Mouse (Mus musculus) lung, embryonic 15.5 days (tissue): ENCODE data around the gene Fabp6. TPM values are rescaled to one million over a fixed set of nuclear protein-coding genes. Genes with fewer than 3 reads are reported as not detected.

Experiments used
- ATAC-seq: fragments of 200-750 bp; cut with Nextera tagmentation; 2 replicates; pipeline ENCODE4 v1.8.0; 2017; ENCODE audit warnings: moderate number of reproducible peaks, borderline replicate concordance; ENCODE audit not compliant: low FRiP score, low TSS enrichment; ENCODE audit errors: extremely low read depth
- H3K27ac ChIP-seq: fragments of 300-500 bp; sonication (generic); 2 replicates; pipeline ENCODE4 v1.5.1; 2015; ENCODE audit warnings: moderate library complexity, mild to moderate bottlenecking, inconsistent platforms
- H3K27me3 ChIP-seq: fragments of 300-500 bp; sonication (generic); 2 replicates; pipeline ENCODE4 v1.6.1; 2015; ENCODE audit warnings: inconsistent platforms
- H3K36me3 ChIP-seq: fragments of 300-500 bp; sonication (generic); 2 replicates; pipeline ENCODE4 v1.6.1; 2015; ENCODE audit warnings: inconsistent platforms
- H3K4me1 ChIP-seq: fragments of 300-500 bp; sonication (generic); 2 replicates; pipeline ENCODE4 v1.6.1; 2015; ENCODE audit warnings: inconsistent platforms
- H3K4me2 ChIP-seq: fragments of 300-500 bp; sonication (generic); 2 replicates; pipeline ENCODE4 v1.6.1; 2015; ENCODE audit warnings: inconsistent platforms, mild to moderate bottlenecking, moderate library complexity
- H3K4me3 ChIP-seq: fragments of 300-500 bp; sonication (generic); 2 replicates; pipeline ENCODE4 v1.5.1; 2015; ENCODE audit warnings: mild to moderate bottlenecking, inconsistent platforms
- H3K9ac ChIP-seq: fragments of 300-500 bp; sonication (generic); 2 replicates; pipeline ENCODE4 v1.6.1; 2015; ENCODE audit warnings: inconsistent platforms
- H3K9me3 ChIP-seq: fragments of 300-500 bp; sonication (generic); 2 replicates; pipeline ENCODE4 v1.6.1; 2016; ENCODE audit warnings: inconsistent platforms
- WGBS: fragments of 180-500 bp; shearing (Covaris S2); methylation state at CpG from one replicate; pipeline ENCODE4 v1.1.7; 2015; 5-methylcytosine and 5-hydroxymethylcytosine counted together
- polyA plus RNA-seq: library from polyadenylated mRNA; unstranded; fragments of >200 nt; fragmentation: Nextera tagmentation; extraction: Ambion mirVana; gene quantifications from 2 replicates; pipeline ENCODE4 v1.2.1, GENCODE M21; 2015

Gene Fabp6
- polyA plus RNA-seq, 1 experiment from 2014 or later = not detected

DNA sequence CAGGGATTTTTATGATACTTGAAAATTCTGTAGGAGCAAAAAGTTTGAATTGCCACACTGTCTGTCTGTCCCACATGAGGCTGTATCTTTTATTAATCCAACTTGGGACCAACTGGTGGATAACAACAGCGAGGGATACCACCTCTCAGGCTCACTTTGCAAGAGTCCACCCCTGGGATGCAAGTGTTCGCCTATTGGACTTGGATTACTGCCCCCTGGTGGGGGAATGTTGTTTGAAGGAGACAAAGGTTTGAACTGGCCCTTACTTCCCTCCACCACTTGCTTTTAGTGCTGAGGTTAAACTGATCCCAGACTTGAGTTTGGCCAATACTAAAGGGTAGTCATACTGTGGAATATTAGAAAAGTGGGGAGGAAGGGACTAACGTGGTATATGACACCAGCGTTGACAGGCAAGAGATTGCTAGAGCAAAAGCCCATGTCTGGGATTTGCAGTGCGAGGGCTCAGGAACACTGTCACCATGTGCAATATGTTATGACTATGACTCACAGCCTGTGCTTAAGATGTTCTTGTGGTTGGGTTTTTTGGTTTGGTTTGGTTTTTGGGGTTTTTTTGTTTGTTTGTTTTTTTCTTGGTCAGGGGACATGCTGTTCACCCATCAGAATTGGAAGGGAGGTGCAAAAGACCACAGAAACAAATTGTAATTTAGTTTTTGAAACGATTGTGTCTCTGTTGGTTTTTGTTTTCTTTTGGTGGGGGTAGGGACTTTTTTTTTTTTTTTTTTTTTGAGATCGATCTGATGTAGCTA lies 14.8 kb downstream of the Fabp6 start, which contains the start of gene 4933415A04Rik:
Gene 4933415A04Rik (plus strand): TSS at position 717 of the 767 bp plus-strand sequence.
- no peaks in the 10 kb centered on the region for H3K27me3 ChIP-seq
- H3K4me2 ChIP-seq = no peak within 1 kb of the TSS
- peaks cover 5% of the 10 kb centered on the region; the same call in 1 of the 2 replicates for H3K4me1 ChIP-seq
- 76% methylated on average over 7 of the region's 7 CpGs for WGBS
- no peaks in the 10 kb centered on the region for H3K9me3 ChIP-seq
- no peak within 1 kb of the TSS for H3K4me3 ChIP-seq
- H3K36me3 ChIP-seq = peaks cover 51% of the 10 kb centered on the region
- no peak within 1 kb of the TSS for H3K9ac ChIP-seq
- no peak within 1 kb of the TSS for H3K27ac ChIP-seq
- ATAC-seq = no peak

- H3K9ac ChIP-seq = no peak overlapping the region
- H3K36me3 ChIP-seq = peaks cover 60% of the 10 kb centered on the region
- no peak overlapping the region for H3K4me3 ChIP-seq
- no peaks in the 10 kb centered on the region for H3K9me3 ChIP-seq
- WGBS = 89% methylated on average over 22 of the region's 22 CpGs
- H3K27me3 ChIP-seq = no peaks in the 10 kb centered on the region
- no peak overlapping the region for H3K4me2 ChIP-seq
- no peak; the same call in 1 of the 2 replicates for ATAC-seq
- H3K27ac ChIP-seq = no peak overlapping the region
- H3K4me1 ChIP-seq = peaks cover 5% of the 10 kb centered on the region; the same call in 1 of the 2 replicates
Measured at GRCm38 (mm10) chr11:43585211-43586005, 15.9 kb downstream of the Fabp6 start.

GRCm38 (mm10) chr11:43577713-43578478 lies 23.4 kb downstream of the Fabp6 start:
- Histone ChIP-seq H3K9me3 (no peaks in the 10 kb centered on the region), H3K9ac (no peak overlapping the region), H3K4me2 (no peak overlapping the region), H3K27me3 (no peaks in the 10 kb centered on the region), H3K27ac (no peak overlapping the region), H3K4me1 (peaks cover 16% of the 10 kb centered on the region), H3K4me3 (no peak overlapping the region), H3K36me3 (peaks cover 25% of the 10 kb centered on the region)
- WGBS = 75% methylated on average over 11 of the region's 11 CpGs
- ATAC-seq = no peak

GRCm38 (mm10) chr11:43575376-43576151 lies 25.8 kb downstream of the Fabp6 start:
- Histone ChIP-seq H3K4me1 (peaks cover 22% of the 10 kb centered on the region), H3K36me3 (peaks cover 11% of the 10 kb centered on the region; the same call in 1 of the 2 replicates), H3K4me3 (no peak overlapping the region), H3K9me3 (no peaks in the 10 kb centered on the region), H3K9ac (no peak overlapping the region), H3K27ac (peak overlapping the region; percentile 76), H3K27me3 (no peaks in the 10 kb centered on the region), H3K4me2 (peak overlapping the region; percentile 19)
- ATAC-seq = peak; percentile 73
- WGBS = 16% methylated on average over 9 of the region's 9 CpGs

- H3K27ac ChIP-seq = peak overlapping the region; percentile 76
- H3K9ac ChIP-seq = no peak overlapping the region
- H3K27me3 ChIP-seq = no peaks in the 10 kb centered on the region
- ATAC-seq = peak; percentile 43
- H3K36me3 ChIP-seq = peaks cover 8% of the 10 kb centered on the region; the same call in 1 of the 2 replicates
- peak overlapping the region; percentile 19 for H3K4me2 ChIP-seq
- no peak overlapping the region for H3K4me3 ChIP-seq
- no peaks in the 10 kb centered on the region for H3K9me3 ChIP-seq
- WGBS = 6% methylated on average over 3 of the region's 3 CpGs
- peaks cover 26% of the 10 kb centered on the region for H3K4me1 ChIP-seq
Measured at GRCm38 (mm10) chr11:43575061-43575375, 26.3 kb downstream of the Fabp6 start.

DNA sequence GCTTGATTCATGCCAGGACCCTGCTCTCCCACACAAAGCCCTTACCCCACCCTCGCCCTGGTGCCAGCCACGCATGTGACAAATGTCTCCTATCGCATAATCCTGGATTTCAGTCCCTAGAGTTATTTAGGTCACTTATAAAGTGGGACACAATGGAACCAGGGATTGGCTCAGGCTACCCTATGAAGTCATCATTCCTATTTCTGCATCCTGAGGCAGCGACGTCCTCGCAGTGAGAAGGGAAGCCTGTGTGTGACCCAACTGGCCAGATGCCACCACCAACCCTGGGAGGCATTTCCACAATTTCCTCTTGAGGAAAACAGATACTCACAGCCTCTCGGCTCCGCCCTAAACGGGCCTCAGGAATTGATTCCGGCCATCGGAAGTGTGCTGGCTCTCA lies 31.7 kb downstream of the Fabp6 start:
- H3K4me3 ChIP-seq = no peak overlapping the region
- peak; percentile 85 for ATAC-seq
- H3K4me2 ChIP-seq = peak overlapping the region; percentile 11; the same call in 1 of the 2 replicates
- peaks cover 5% of the 10 kb centered on the region; the same call in 1 of the 2 replicates for H3K36me3 ChIP-seq
- H3K4me1 ChIP-seq = peaks cover 44% of the 10 kb centered on the region
- H3K27me3 ChIP-seq = no peaks in the 10 kb centered on the region
- WGBS = 50% methylated on average over 11 of the region's 11 CpGs
- peak overlapping the region; percentile 88 for H3K27ac ChIP-seq
- no peaks in the 10 kb centered on the region for H3K9me3 ChIP-seq
- H3K9ac ChIP-seq = no peak overlapping the region

DNA sequence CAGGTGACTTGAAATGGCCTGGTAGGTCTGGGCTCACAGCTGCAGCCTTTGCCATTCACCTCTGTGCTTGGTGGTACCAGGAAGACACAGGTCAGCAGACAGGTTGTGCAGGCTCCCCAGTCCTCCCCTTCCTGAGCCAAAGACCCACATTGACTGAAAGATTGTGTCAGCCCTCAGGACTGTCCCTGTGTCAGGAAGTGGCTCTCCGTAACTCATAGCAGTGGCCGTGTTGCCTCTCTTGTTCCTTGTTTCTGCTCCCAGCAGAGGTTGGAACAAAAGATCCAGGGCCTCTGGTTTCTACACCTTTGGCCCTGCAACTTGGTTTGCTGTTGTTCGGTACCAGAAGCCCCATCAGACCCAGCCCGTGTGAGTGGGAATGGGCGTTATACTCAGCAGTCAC lies 32.2 kb downstream of the Fabp6 start:
- H3K4me3 ChIP-seq = no peak overlapping the region
- peaks cover 44% of the 10 kb centered on the region for H3K4me1 ChIP-seq
- WGBS = 71% methylated on average over 5 of the region's 5 CpGs
- no peaks in the 10 kb centered on the region for H3K9me3 ChIP-seq
- H3K36me3 ChIP-seq = peaks cover 5% of the 10 kb centered on the region; the same call in 1 of the 2 replicates
- no peak overlapping the region for H3K9ac ChIP-seq
- H3K27ac ChIP-seq = peak overlapping the region; percentile 88
- H3K4me2 ChIP-seq = no peak overlapping the region
- H3K27me3 ChIP-seq = no peaks in the 10 kb centered on the region
- no peak for ATAC-seq

GRCm38 (mm10) chr11:43568263-43568662 lies 33.1 kb downstream of the Fabp6 start:
- Histone ChIP-seq H3K4me1 (peaks cover 52% of the 10 kb centered on the region), H3K36me3 (no peaks in the 10 kb centered on the region), H3K9me3 (no peaks in the 10 kb centered on the region), H3K27me3 (no peaks in the 10 kb centered on the region), H3K9ac (no peak overlapping the region), H3K27ac (peak overlapping the region; percentile 88), H3K4me2 (no peak overlapping the region), H3K4me3 (no peak overlapping the region)
- WGBS = 63% methylated on average over 5 of the region's 5 CpGs
- no peak for ATAC-seq

DNA sequence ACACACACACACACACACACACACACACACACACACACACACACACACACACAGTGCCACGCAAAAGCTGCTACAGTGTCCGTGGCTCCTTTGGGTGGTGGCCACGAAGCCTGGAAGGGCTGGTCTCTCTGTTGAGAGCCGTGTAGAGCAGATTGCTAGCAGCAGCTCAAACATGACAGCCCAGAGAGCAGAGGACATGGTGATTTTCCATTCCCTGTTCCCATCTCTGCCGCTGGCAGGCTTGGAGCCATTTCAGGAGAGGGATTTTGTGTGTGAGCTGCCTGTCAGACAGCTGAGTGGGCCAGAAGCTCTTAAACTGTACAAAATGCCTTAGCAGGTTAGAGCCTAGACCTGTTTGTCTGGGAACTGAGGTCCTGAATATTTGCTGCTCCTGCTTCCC lies 34.6 kb downstream of the Fabp6 start:
- peaks cover 52% of the 10 kb centered on the region for H3K4me1 ChIP-seq

DNA sequence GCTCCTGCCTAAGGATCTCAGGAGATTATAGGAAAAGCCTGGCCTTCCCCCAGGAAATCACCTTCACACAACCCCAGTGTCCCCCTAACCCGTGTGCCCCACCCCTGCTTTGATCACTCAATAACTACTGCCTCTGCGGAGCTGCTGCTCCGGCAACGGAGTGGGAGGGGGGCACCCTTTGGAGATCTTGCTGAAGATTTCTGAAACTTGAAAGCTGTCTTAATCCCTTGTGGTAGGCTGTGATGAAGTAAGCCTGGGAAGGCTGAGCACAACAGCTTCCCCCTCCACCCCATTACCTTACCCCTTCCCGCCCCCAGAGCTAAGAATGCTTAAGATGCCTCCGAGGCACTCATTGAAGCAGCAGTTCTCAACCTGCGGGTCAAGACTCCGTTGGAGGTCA lies 35.5 kb downstream of the Fabp6 start:
- Histone ChIP-seq H3K27me3 (no peaks in the 10 kb centered on the region), H3K4me1 (peaks cover 49% of the 10 kb centered on the region), H3K9ac (no peak overlapping the region), H3K27ac (0 out of 2 replicates have a peak overlapping the region, but pooled peaks have one; percentile 63), H3K9me3 (no peaks in the 10 kb centered on the region), H3K36me3 (no peaks in the 10 kb centered on the region), H3K4me3 (no peak overlapping the region), H3K4me2 (no peak overlapping the region)
- no peak for ATAC-seq
- 24% methylated on average over 8 of the region's 8 CpGs for WGBS

More for the DNA sequence above, 34.6 kb downstream of the Fabp6 start:
- no peak for ATAC-seq
- Histone ChIP-seq H3K9me3 (no peaks in the 10 kb centered on the region), H3K36me3 (no peaks in the 10 kb centered on the region), H3K4me3 (no peak overlapping the region), H3K27me3 (no peaks in the 10 kb centered on the region), H3K4me2 (no peak overlapping the region), H3K27ac (peak overlapping the region; percentile 63; the same call in 1 of the 2 replicates), H3K9ac (no peak overlapping the region)
- 51% methylated on average over 5 of the region's 5 CpGs for WGBS

DNA sequence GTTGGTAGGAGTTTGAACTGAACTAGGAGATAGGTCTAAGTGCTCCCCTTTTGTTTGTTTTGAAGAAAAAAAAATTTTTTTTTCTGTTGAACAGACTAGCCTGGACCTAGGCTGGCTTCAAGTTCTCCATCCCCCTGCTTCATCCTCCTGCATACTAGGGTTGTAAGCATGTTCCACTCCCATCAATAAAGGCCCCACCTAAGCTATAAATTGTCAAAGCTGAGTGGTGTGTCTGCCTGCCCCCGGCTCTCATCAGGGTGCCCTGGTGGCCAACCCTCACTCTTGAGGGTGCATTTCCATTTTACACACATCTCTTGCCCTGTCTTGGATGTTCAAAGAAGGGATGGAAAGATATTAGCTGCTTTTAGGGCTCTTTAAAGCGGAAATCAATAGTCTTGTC lies 35.9 kb downstream of the Fabp6 start:
- 50% methylated on average over 2 of the region's 2 CpGs for WGBS
- Histone ChIP-seq H3K27ac (0 out of 2 replicates have a peak overlapping the region, but pooled peaks have one; percentile 63), H3K9me3 (no peaks in the 10 kb centered on the region), H3K4me1 (peaks cover 49% of the 10 kb centered on the region), H3K36me3 (no peaks in the 10 kb centered on the region), H3K27me3 (no peaks in the 10 kb centered on the region), H3K4me3 (no peak overlapping the region), H3K9ac (no peak overlapping the region), H3K4me2 (no peak overlapping the region)
- ATAC-seq = no peak
